14 mouse cellular contexts compared by ENCODE assay signal in the genomic region with DNA sequence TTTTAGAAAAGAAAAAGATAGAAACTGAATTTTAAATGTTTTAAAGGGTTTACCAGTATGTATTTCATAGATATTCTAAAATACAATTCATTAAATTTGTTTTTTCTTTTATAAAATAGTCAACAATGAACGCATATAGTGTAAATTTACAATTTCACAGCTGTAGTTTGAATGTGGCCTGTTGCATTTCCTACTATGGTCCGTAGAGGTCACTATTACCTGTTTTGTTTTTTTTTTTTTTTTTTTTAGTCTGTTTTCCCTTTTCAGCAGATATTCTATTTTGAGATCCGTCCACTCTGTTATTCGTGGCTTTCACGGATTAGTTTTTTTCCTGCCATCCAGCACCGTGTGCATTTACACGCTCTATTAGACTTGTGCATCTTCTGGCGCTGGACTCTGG. TPM values are rescaled to one million over a fixed set of nuclear protein-coding genes. Genes with fewer than 3 reads are reported as not detected.
DNase-seq lines count a peak whose midpoint lies in the region; ATAC-seq and TF ChIP-seq lines count a peak whose summit lies in the region.
"Had no signal": no experiment of that assay in that cellular context is flagged by ENCODE, and none has a peak within 500 bp of the region (broad histone marks: within the 10 kb centered on the region; RNA-seq: fewer than 3 reads in every experiment).

No protein-coding gene starts in this region.

- TF ChIP-seq CTCF in heart, adult 2 months (IDR thresholded peaks at IDR 0.05): peak; percentile 63
- TF ChIP-seq CTCF in lung, postnatal 0 days (IDR thresholded peaks at IDR 0.05): peak; percentile 47

- H3K27ac ChIP-seq in heart, adult 2 months: no peak overlapping the region
- H3K27ac ChIP-seq in heart, embryonic 12.5 days (ENCODE audit: poor library complexity, severe bottlenecking): no peak overlapping the region
- no peak overlapping the region for H3K27ac ChIP-seq in lung, postnatal 0 days (ENCODE audit: low read length)
- H3K27ac ChIP-seq in heart, embryonic 10.5 days: no peak overlapping the region
- H3K27ac ChIP-seq: hindbrain, embryonic 14.5 days; lung, embryonic 15.5 days had no signal

- intact Hi-C loops in heart, adult 2 months (cut with DNase I): no loop called here

- 33% methylated on average over 8 of the region's 8 CpGs for WGBS in heart, adult 2 months
- WGBS in heart, embryonic 12.5 days: 49% methylated on average over 8 of the region's 8 CpGs
- 44% methylated on average over 8 of the region's 8 CpGs for WGBS in lung, postnatal 0 days
- 51% methylated on average over 8 of the region's 8 CpGs for WGBS in heart, embryonic 10.5 days

- no peaks in the 10 kb centered on the region for H3K4me1 ChIP-seq in heart, adult 2 months (ENCODE audit: control insufficient read depth, insufficient read depth, low read length)
- H3K4me1 ChIP-seq in heart, embryonic 12.5 days (replicated peaks): no peaks in the 10 kb centered on the region
- no peaks in the 10 kb centered on the region for H3K4me1 ChIP-seq in lung, postnatal 0 days (ENCODE audit: insufficient read depth, low read depth, low read length)
- no peaks in the 10 kb centered on the region for H3K4me1 ChIP-seq in heart, embryonic 10.5 days

- no peaks in the 10 kb centered on the region for H3K9me3 ChIP-seq in heart, embryonic 12.5 days (replicated peaks)
- H3K9me3 ChIP-seq in lung, postnatal 0 days (ENCODE audit: low read length): no peaks in the 10 kb centered on the region
- H3K9me3 ChIP-seq in heart, embryonic 10.5 days: no peaks in the 10 kb centered on the region
- H3K9me3 ChIP-seq: lung, embryonic 15.5 days had no signal

- no peaks in the 10 kb centered on the region for H3K27me3 ChIP-seq in heart, adult 2 months (ENCODE audit: control insufficient read depth, insufficient read depth, low read length)
- no peaks in the 10 kb centered on the region for H3K27me3 ChIP-seq in heart, embryonic 12.5 days (replicated peaks)
- H3K27me3 ChIP-seq in lung, postnatal 0 days (replicated peaks; ENCODE audit: insufficient read depth, low read length): no peaks in the 10 kb centered on the region
- no peaks in the 10 kb centered on the region for H3K27me3 ChIP-seq in heart, embryonic 10.5 days (ENCODE audit: insufficient read depth, poor library complexity, severe bottlenecking)
- H3K27me3 ChIP-seq: lung, embryonic 15.5 days had no signal

- no peak for TF ChIP-seq EP300 in heart, adult 2 months (IDR thresholded peaks at IDR 0.05; ENCODE audit: insufficient read depth, low read depth, low read length)
- TF ChIP-seq EP300 in lung, postnatal 0 days (IDR thresholded peaks at IDR 0.05): no peak

- DNase-seq in heart, adult 2 months: no peak
- DNase-seq in lung, postnatal 0 days (ENCODE audit: low spot score): peak; percentile 28
- DNase-seq in lung, postnatal 10 days: no peak
- DNase-seq in frontal cortex, postnatal 10 days (ENCODE audit: low spot score in 2 of 2): no peak
- no peak for DNase-seq in adrenal gland, postnatal 10 days
- DNase-seq in heart, embryonic 10.5 days (ENCODE audit: low spot score): no peak
- DNase-seq: kidney, postnatal 25 days; thymus, adult 18-20 months had no signal

- H3K9ac ChIP-seq in heart, adult 2 months (ENCODE audit: low read depth, low read length): no peak overlapping the region
- H3K9ac ChIP-seq in heart, embryonic 12.5 days: no peak overlapping the region
- no peak overlapping the region for H3K9ac ChIP-seq in lung, postnatal 0 days (replicated peaks; ENCODE audit: low read depth)
- H3K9ac ChIP-seq: hindbrain, embryonic 14.5 days; lung, embryonic 15.5 days had no signal

- H3K36me3 ChIP-seq in heart, adult 2 months (ENCODE audit: control insufficient read depth, insufficient read depth, low read length): no peaks in the 10 kb centered on the region
- H3K36me3 ChIP-seq in heart, embryonic 12.5 days: no peaks in the 10 kb centered on the region
- H3K36me3 ChIP-seq in lung, postnatal 0 days (ENCODE audit: insufficient read depth, low read length): no peaks in the 10 kb centered on the region
- H3K36me3 ChIP-seq in heart, embryonic 10.5 days: no peaks in the 10 kb centered on the region
- H3K36me3 ChIP-seq: lung, embryonic 15.5 days had no signal

- no peaks in the 10 kb centered on the region for H3K79me2 ChIP-seq in heart, adult 2 months (replicated peaks; ENCODE audit: control insufficient read depth, insufficient read depth, low read length)

- H3K4me2 ChIP-seq in heart, embryonic 12.5 days: no peak overlapping the region
- H3K4me2 ChIP-seq in lung, postnatal 0 days (replicated peaks; ENCODE audit: low read depth, low read length): no peak overlapping the region
- H3K4me2 ChIP-seq: hindbrain, embryonic 14.5 days; lung, embryonic 15.5 days had no signal

- TF ChIP-seq POLR2A in heart, adult 2 months (IDR thresholded peaks at IDR 0.05; ENCODE audit: insufficient read depth, low read depth, low read length): no peak

- H3K4me3 ChIP-seq in heart, adult 2 months: no peak overlapping the region
- no peak overlapping the region for H3K4me3 ChIP-seq in heart, embryonic 12.5 days
- no peak overlapping the region for H3K4me3 ChIP-seq in lung, postnatal 0 days (ENCODE audit: low read depth, low read length)
- no peak overlapping the region for H3K4me3 ChIP-seq in heart, embryonic 10.5 days
- H3K4me3 ChIP-seq: lung, embryonic 15.5 days had no signal

- no peak for ATAC-seq in heart, embryonic 12.5 days (ENCODE audit: insufficient number of reproducible peaks, low FRiP score)
- no peak for ATAC-seq in lung, postnatal 0 days
- peak; percentile 55; the same call in 1 of the 2 replicates for ATAC-seq in erythroblast, adult 5-6 weeks (replicated peaks; ENCODE audit: low FRiP score, poor library complexity, severe bottlenecking)

RNA-seq across cellular contexts. Expression of gene CN725425, which starts 53.7 kb away (rescaled TPM):
- total RNA-seq in heart, adult 2 months (2021): 1 to 10 TPM in 1 of 2 experiments, under 1 TPM in 1; 0.82 to 1.0 TPM
- 0.39 and 0.79 TPM in 2 replicates for polyA plus RNA-seq in heart, adult 2 months (2012; rRNA removed)
- polyA plus RNA-seq in heart, embryonic 12.5 days (2016; fragmentation: Nextera tagmentation; extraction: Ambion mirVana): not detected in 2 replicates
- not detected in 2 replicates for polyA plus RNA-seq in lung, postnatal 0 days (2015; fragmentation: Nextera tagmentation; extraction: Ambion mirVana)
- not detected in 2 replicates for total RNA-seq in erythroblast, adult 5-6 weeks (2015; ENCODE audit: low replicate concordance)
- not detected in 2 replicates for total RNA-seq in erythroblast, adult 5-6 weeks (2017; ENCODE audit: low replicate concordance)
- total RNA-seq in adrenal gland, postnatal 10 days (2021): not detected
- 0.10 TPM in 1 of 2 replicates, not detected in the other for polyA plus RNA-seq in heart, embryonic 10.5 days (2016; fragmentation: Nextera tagmentation; extraction: Ambion mirVana)
- total RNA-seq: common myeloid progenitor, adult 5-6 weeks had no signal
- polyA plus RNA-seq: hindbrain, embryonic 14.5 days; lung, embryonic 15.5 days; small intestine, adult 2 months had no signal
